Mouse (Mus musculus) forelimb bud, embryonic 11.5 days (tissue): Measurements from ENCODE around the gene Dst.

ENCODE experiments used
- DNase-seq: peaks from one replicate; pipeline ENCODE4 v3.0.0-alpha.2; 2012; ENCODE audit warnings: low read depth, low spot score

Dst gene

DNA sequence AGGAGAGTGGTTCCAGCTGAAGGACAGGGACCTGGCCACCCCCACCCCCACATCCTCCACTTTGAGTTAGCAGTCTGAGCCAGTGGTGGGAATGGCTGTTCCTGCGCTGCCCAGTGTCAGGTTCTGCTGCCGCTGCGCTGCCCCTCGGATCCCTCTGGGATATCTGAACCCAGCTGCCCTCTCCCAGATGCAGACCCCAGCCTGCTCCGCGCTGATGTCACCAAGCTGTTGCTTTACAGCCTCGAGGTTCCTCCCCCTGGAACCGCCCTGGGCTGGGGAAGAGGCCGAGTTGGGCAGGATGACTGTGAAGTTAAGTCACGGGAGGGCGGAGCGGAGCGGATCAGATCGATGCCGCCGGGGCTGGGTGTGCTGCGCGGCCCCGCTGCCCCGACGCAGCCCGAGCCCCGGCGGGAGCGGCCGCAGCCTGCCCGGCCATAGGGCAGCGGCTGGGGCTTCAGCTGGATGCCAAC is 328.3 kb downstream of the Dst start:
- DNase-seq, result peak; percentile 73

- no peak for DNase-seq
Measured at GRCm38 (mm10) chr1:34237211-34237610, 329.2 kb downstream of the Dst start.

- DNase-seq, result no peak
Measured at GRCm38 (mm10) chr1:34237689-34238091, 329.7 kb downstream of the Dst start.

GRCm38 (mm10) chr1:34238231-34238630 is 330.2 kb downstream of the Dst start:
- DNase-seq, result no peak

DNA sequence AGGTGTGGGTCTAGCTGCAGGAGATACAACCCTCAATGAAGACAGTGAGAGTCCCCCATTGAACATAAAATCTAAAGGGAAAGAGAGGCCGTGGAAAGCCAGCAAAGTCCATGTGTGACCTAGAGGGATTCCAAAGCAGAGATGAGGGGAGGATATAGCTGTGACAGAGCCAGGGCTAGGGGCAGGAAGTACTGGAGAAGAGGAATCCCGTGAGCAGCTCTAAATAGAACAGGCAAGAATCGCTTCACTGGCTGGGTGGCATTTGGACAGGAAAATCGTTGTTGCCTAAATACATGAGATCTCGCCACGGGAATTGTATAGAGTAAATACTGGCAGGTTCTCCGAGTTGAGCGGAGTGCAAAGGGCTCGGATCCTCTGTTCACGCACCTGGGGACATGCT is 336.7 kb downstream of the Dst start:
- no peak for DNase-seq

GRCm38 (mm10) chr1:34245951-34246641 is 338.1 kb downstream of the Dst start:
- no peak for DNase-seq

- no peak for DNase-seq
Measured at GRCm38 (mm10) chr1:34246642-34246987, 338.6 kb downstream of the Dst start.

GRCm38 (mm10) chr1:34251137-34251536 is 343.1 kb downstream of the Dst start:
- DNase-seq, result no peak

GRCm38 (mm10) chr1:34252267-34252666 is 344.2 kb downstream of the Dst start:
- DNase-seq, result no peak

- no peak for DNase-seq
Measured at GRCm38 (mm10) chr1:34253876-34254275, 345.9 kb downstream of the Dst start.

GRCm38 (mm10) chr1:34259898-34260297 is 351.9 kb downstream of the Dst start:
- no peak for DNase-seq

GRCm38 (mm10) chr1:34261011-34261410 is 353.0 kb downstream of the Dst start:
- no peak for DNase-seq

DNA sequence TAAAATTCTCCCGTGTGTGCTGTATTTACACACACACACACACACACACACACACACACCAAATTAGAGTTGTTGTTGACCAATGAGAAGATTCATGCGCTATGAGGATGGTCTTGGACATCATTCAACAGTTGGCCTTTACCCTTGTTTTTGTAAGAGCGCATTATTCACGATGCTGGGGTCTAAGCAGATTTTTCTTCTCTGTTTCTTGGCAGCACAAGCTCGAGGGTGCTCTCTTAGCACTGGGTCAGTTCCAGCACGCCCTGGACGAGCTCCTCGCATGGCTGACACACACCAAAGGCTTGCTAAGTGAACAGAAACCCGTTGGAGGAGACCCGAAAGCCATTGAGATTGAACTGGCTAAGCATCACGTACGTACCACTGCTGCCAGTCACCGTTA is 360.5 kb downstream of the Dst start:
- no peak for DNase-seq

GRCm38 (mm10) chr1:34269578-34269977 is 361.6 kb downstream of the Dst start:
- DNase-seq, result no peak

DNA sequence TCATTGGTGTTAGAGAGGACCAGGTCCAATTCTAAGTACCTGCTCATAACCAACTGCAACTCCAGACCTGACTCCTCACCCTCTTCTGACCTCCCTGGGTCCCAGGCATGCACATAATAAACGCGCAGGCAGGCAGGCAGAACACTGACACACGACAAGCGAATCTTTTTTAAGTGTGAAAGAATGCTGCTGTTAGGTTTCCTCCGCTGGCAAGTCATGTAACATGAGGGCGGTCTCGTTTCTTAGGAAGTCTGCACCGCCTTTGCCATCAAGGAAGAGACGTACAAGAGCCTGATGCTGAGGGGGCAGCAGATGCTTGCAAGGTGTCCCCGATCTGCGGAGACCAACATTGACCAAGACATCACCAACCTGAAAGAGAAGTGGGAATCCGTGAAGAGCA is 365.9 kb downstream of the Dst start:
- DNase-seq, result no peak

DNA sequence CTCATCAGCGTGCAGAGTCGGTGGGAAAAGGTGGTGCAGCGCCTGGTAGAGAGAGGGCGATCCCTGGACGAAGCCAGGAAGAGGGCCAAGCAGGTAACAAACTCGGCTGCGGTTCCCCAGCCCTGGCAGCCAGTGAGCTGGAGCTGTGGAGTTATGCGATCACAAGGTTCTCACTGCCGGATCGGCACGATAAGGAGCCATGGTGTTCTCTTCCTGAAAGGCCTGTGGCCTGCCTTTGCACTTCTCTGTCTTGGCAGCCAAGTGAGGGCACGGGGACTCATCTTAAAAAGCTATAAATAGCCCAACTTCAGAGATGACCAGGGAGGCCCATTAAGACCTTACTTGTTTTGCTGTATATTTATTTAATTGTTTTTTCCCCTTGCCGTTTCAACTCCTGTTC is 367.8 kb downstream of the Dst start:
- DNase-seq, result no peak

DNA sequence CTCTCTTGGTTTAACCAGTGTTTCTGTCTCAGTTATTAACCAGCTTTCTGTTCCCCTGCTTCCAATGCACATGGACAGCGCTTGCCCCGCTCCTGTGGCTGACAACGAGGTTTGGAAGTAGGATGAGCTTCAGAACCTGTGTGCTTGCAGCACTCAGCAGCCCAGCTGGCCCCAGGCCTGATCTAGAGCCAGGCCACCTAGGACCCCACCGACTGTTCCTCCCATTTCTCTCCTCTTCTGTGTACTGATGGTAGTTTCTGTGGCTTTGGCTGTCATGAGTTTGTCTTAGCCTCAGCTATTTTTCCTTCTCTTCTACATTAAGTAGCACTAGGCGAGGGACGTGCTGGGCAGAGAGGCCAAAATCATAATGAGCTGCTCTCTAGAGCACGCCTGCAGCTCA is 368.7 kb downstream of the Dst start:
- DNase-seq, result no peak

GRCm38 (mm10) chr1:34277259-34277658 is 369.2 kb downstream of the Dst start:
- no peak for DNase-seq

DNA sequence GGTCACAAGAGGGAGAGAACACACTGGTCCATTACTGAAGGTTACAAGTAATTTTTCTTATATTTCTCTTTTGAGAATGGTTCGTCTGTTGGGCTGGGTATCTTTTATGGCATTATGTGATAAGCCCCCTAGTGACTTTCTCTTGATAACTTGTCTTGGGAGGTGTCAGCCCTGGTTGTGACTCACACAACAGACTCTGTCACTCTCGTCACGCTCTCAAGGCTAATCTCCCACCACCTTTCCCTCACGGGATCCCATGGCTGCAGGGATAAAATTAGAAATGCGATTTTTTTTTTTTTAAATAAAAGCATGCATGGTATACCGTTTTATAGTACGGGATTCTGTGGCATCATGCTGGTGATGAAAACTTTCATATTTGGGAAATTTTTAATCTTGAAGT is 375.5 kb downstream of the Dst start:
- DNase-seq, result no peak

DNA sequence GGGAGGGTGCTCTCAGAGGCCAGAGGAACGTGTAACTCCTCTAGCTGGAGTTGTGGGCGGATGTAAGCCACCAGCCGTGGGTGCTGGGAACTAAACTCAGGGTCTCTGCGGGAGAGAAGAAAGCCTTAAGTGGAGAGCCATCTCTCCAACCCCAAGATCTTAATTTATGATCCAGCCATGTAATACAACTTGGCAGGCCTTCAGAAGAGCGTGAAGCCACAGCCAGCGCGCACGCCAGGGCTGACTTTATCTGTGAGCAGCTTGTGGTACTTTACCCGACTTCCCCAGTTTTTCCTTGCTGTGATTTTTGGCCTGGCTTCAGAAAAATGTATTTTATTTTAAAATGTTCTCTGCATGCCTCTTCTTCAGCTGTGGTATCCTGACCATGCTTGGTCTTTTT is 377.0 kb downstream of the Dst start:
- no peak for DNase-seq

DNA sequence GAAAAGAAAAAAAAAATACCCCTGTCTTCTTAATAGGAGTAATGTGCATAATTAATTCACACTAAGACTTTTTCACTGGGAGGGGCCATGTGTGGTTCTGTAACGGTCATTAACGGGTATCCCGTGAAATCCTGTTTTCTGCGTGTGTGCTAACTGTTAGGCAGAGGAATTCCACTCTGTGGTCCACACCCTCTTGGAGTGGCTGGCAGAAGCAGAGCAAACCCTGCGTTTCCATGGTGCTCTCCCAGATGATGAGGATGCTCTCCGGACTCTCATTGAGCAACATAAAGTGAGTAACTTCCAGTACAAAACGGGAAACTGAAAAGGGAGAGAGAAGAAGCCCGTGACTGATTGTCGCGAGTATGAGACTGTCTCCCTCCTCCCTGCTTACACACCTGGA is 379.7 kb downstream of the Dst start:
- no peak for DNase-seq

DNA sequence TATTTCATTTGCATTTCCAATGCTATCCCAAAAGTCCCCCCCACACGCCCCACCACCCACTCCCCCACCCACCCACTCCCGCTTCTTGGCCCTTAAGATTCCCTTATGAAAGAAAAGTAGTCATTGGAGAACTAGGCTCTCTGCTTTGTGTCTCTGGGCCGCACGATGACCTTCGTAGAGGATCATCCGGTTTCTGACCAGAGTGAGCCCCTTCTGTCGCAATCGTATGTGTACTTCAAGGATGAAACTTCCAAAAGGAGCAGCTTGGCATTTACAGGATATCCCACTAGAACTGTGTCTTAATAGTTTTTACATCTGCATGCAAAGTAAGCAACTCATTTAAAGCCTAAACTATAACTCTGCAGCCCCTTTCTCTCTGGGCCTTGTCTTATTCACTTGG is 380.2 kb downstream of the Dst start:
- DNase-seq, result no peak

- DNase-seq, result no peak
Measured at GRCm38 (mm10) chr1:34288721-34289471, 380.9 kb downstream of the Dst start.

DNA sequence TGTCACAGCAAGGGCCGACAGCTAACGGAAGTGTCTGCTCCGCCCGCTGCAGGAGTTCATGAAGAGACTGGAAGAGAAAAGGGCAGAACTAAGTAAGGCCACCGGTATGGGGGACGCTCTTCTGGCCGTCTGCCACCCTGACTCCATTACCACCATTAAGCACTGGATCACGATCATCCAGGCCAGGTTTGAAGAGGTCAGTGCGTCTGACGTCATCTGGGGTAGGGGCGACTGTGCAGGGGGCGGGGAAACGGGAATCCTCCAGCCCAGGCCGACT is 381.4 kb downstream of the Dst start:
- no peak for DNase-seq
